Mouse (Mus musculus): Measurements from ENCODE around the gene Ache. TPM values are rescaled to one million over a fixed set of nuclear protein-coding genes. Genes with fewer than 3 reads are reported as not detected.
"Not testable (repeated sequence)": the region's sequence is repeated elsewhere in the genome, so short reads cannot be mapped to it uniquely, and the experiment has no call there.

Gene Ache
- 56.7 and 68.4 TPM in 2 replicates for polyA plus RNA-seq (2014; fragmentation: Nextera tagmentation; extraction: Ambion mirVana)

- H3K4me3 ChIP-seq (replicated peaks; ENCODE audit: low read length): peak within 1 kb of the TSS; percentile 51
- peak; percentile 73 for ATAC-seq (ENCODE audit: low FRiP score)
- DNase-seq (ENCODE audit: low spot score): peak; percentile 59
- H3K4me1 ChIP-seq (replicated peaks; ENCODE audit: control insufficient read depth, insufficient read depth, low read length): peaks cover 23% of the 10 kb centered on the region
- H3K27me3 ChIP-seq (ENCODE audit: control insufficient read depth, insufficient read depth, low read length): peaks cover 38% of the 10 kb centered on the region
- H3K9me3 ChIP-seq (ENCODE audit: control insufficient read depth, low read length): no peaks in the 10 kb centered on the region
- 1% methylated on average over 39 of the region's 40 CpGs for WGBS
- peak within 1 kb of the TSS; percentile 97 for H3K4me2 ChIP-seq (replicated peaks)
- H3K9ac ChIP-seq: peak within 1 kb of the TSS; percentile 68
- H3K36me3 ChIP-seq (replicated peaks; ENCODE audit: control insufficient read depth, insufficient read depth): no peaks in the 10 kb centered on the region
- peak within 1 kb of the TSS; percentile 77 for H3K27ac ChIP-seq
Observed at GRCm38 (mm10) chr5:137287032-137287952, at the start of gene Ache. TSS of gene Ache (plus strand) at chr5:137287519.

- H3K36me3 ChIP-seq (replicated peaks; ENCODE audit: control insufficient read depth, insufficient read depth): no peaks in the 10 kb centered on the region
- H3K9ac ChIP-seq: no peak overlapping the region
- H3K27ac ChIP-seq: no peak overlapping the region
- no peak for DNase-seq (ENCODE audit: low spot score)
- no peak for ATAC-seq (ENCODE audit: low FRiP score)
- no peaks in the 10 kb centered on the region for H3K9me3 ChIP-seq (ENCODE audit: control insufficient read depth, low read length)
- no peaks in the 10 kb centered on the region for H3K27me3 ChIP-seq (ENCODE audit: control insufficient read depth, insufficient read depth, low read length)
- 89% methylated on average over 14 of the region's 14 CpGs for WGBS
- H3K4me1 ChIP-seq (replicated peaks; ENCODE audit: control insufficient read depth, insufficient read depth, low read length): peaks cover 6% of the 10 kb centered on the region; the same call in 1 of the 2 replicates
- no peak overlapping the region for H3K4me3 ChIP-seq (replicated peaks; ENCODE audit: low read length)
- no peak overlapping the region for H3K4me2 ChIP-seq (replicated peaks)
Observed at GRCm38 (mm10) chr5:137263897-137264720, 23.2 kb upstream of the Ache start.

GRCm38 (mm10) chr5:137264787-137265186 is 22.5 kb upstream of the Ache start:
- Histone ChIP-seq H3K4me1 (replicated peaks; ENCODE audit: control insufficient read depth, insufficient read depth, low read length) (peaks cover 6% of the 10 kb centered on the region; the same call in 1 of the 2 replicates), H3K9ac (no peak overlapping the region), H3K36me3 (replicated peaks; ENCODE audit: control insufficient read depth, insufficient read depth) (no peaks in the 10 kb centered on the region), H3K9me3 (ENCODE audit: control insufficient read depth, low read length) (no peaks in the 10 kb centered on the region), H3K4me3 (replicated peaks; ENCODE audit: low read length) (no peak overlapping the region), H3K27me3 (ENCODE audit: control insufficient read depth, insufficient read depth, low read length) (no peaks in the 10 kb centered on the region), H3K4me2 (replicated peaks) (no peak overlapping the region), H3K27ac (no peak overlapping the region)
- DNase-seq (ENCODE audit: low spot score) (no peak), ATAC-seq (ENCODE audit: low FRiP score) (no peak)
- WGBS: 96% methylated on average over 11 of the region's 11 CpGs

- no peak overlapping the region for H3K9ac ChIP-seq
- no peak overlapping the region for H3K4me3 ChIP-seq (replicated peaks; ENCODE audit: low read length)
- no peak overlapping the region for H3K27ac ChIP-seq
- 33% methylated on average over 15 of the region's 18 CpGs for WGBS
- H3K4me2 ChIP-seq (replicated peaks): peak overlapping the region; percentile 15; the same call in 1 of the 2 replicates
- H3K9me3 ChIP-seq (ENCODE audit: control insufficient read depth, low read length): no peaks in the 10 kb centered on the region
- DNase-seq (ENCODE audit: low spot score) (no peak), ATAC-seq (ENCODE audit: low FRiP score) (no peak)
- H3K4me1 ChIP-seq (replicated peaks; ENCODE audit: control insufficient read depth, insufficient read depth, low read length): peaks cover 6% of the 10 kb centered on the region; the same call in 1 of the 2 replicates
- no peaks in the 10 kb centered on the region for H3K36me3 ChIP-seq (replicated peaks; ENCODE audit: control insufficient read depth, insufficient read depth)
- no peaks in the 10 kb centered on the region for H3K27me3 ChIP-seq (ENCODE audit: control insufficient read depth, insufficient read depth, low read length)
Observed at GRCm38 (mm10) chr5:137268131-137268910, 19.0 kb upstream of the Ache start.

- no peaks in the 10 kb centered on the region for H3K9me3 ChIP-seq (ENCODE audit: control insufficient read depth, low read length)
- peak overlapping the region; percentile 15 for H3K4me2 ChIP-seq (replicated peaks)
- H3K27me3 ChIP-seq (ENCODE audit: control insufficient read depth, insufficient read depth, low read length): no peaks in the 10 kb centered on the region
- 49% methylated on average over 18 of the region's 18 CpGs for WGBS
- DNase-seq (ENCODE audit: low spot score) (peak; percentile 72), ATAC-seq (ENCODE audit: low FRiP score) (peak; percentile 62; the same call in 1 of the 2 replicates)
- no peak overlapping the region for H3K9ac ChIP-seq
- no peaks in the 10 kb centered on the region for H3K36me3 ChIP-seq (replicated peaks; ENCODE audit: control insufficient read depth, insufficient read depth)
- no peak overlapping the region for H3K27ac ChIP-seq
- H3K4me1 ChIP-seq (replicated peaks; ENCODE audit: control insufficient read depth, insufficient read depth, low read length): no peaks in the 10 kb centered on the region
- no peak overlapping the region for H3K4me3 ChIP-seq (replicated peaks; ENCODE audit: low read length)
Observed at GRCm38 (mm10) chr5:137277360-137278342, 9.7 kb upstream of the Ache start.

- not testable (repeated sequence) for ATAC-seq (ENCODE audit: low FRiP score); H3K4me2 ChIP-seq (replicated peaks)
- whole genome bisulfite sequencing: 87% methylated on average over 5 of the region's 6 CpGs
Observed at GRCm38 (mm10) chr5:137284411-137284810, 2.9 kb upstream of the Ache start.

GRCm38 (mm10) chr5:137285045-137285444 is 2.3 kb upstream of the Ache start:
- DNase-seq (ENCODE audit: low spot score): peak; percentile 44
- H3K9ac ChIP-seq: no peak overlapping the region
- no peaks in the 10 kb centered on the region for H3K36me3 ChIP-seq (replicated peaks; ENCODE audit: control insufficient read depth, insufficient read depth)
- peaks cover 23% of the 10 kb centered on the region for H3K4me1 ChIP-seq (replicated peaks; ENCODE audit: control insufficient read depth, insufficient read depth, low read length)
- no peaks in the 10 kb centered on the region for H3K9me3 ChIP-seq (ENCODE audit: control insufficient read depth, low read length)
- H3K4me2 ChIP-seq (replicated peaks): no peak overlapping the region
- H3K27me3 ChIP-seq (ENCODE audit: control insufficient read depth, insufficient read depth, low read length): peaks cover 19% of the 10 kb centered on the region
- ATAC-seq (ENCODE audit: low FRiP score): no peak
- H3K27ac ChIP-seq: no peak overlapping the region
- no peak overlapping the region for H3K4me3 ChIP-seq (replicated peaks; ENCODE audit: low read length)
- 69% methylated on average over 5 of the region's 5 CpGs for WGBS

More at GRCm38 (mm10) chr5:137284411-137284810, 2.9 kb upstream of the Ache start:
- H3K9ac ChIP-seq; H3K36me3 ChIP-seq (replicated peaks; ENCODE audit: control insufficient read depth, insufficient read depth); H3K4me3 ChIP-seq (replicated peaks; ENCODE audit: low read length); DNase-seq (ENCODE audit: low spot score); H3K9me3 ChIP-seq (ENCODE audit: control insufficient read depth, low read length); H3K27ac ChIP-seq: not testable (repeated sequence)
- peaks cover 21% of the 10 kb centered on the region for H3K4me1 ChIP-seq (replicated peaks; ENCODE audit: control insufficient read depth, insufficient read depth, low read length)
- peaks cover 12% of the 10 kb centered on the region for H3K27me3 ChIP-seq (ENCODE audit: control insufficient read depth, insufficient read depth, low read length)

GRCm38 (mm10) chr5:137285986-137286385 is 1.3 kb upstream of the Ache start:
- Histone ChIP-seq H3K36me3 (replicated peaks; ENCODE audit: control insufficient read depth, insufficient read depth) (no peaks in the 10 kb centered on the region), H3K27me3 (ENCODE audit: control insufficient read depth, insufficient read depth, low read length) (peaks cover 28% of the 10 kb centered on the region), H3K27ac (peak overlapping the region; percentile 77), H3K9me3 (ENCODE audit: control insufficient read depth, low read length) (no peaks in the 10 kb centered on the region), H3K9ac (peak overlapping the region; percentile 68), H3K4me1 (replicated peaks; ENCODE audit: control insufficient read depth, insufficient read depth, low read length) (peaks cover 23% of the 10 kb centered on the region), H3K4me2 (replicated peaks) (peak overlapping the region; percentile 97), H3K4me3 (replicated peaks; ENCODE audit: low read length) (no peak overlapping the region)
- ATAC-seq (ENCODE audit: low FRiP score) (no peak), DNase-seq (ENCODE audit: low spot score) (no peak)
- WGBS: 56% methylated on average over 7 of the region's 7 CpGs
